Mouse (Mus musculus) spleen, adult 2 months (tissue): ENCODE results near the gene Parvb. TPM values are rescaled to one million over a fixed set of nuclear protein-coding genes. Genes with fewer than 3 reads are reported as not detected.
A peak's percentile ranks its signal among the peaks of the same experiment; 100 is the strongest.

Experiments
- DNase-seq, 2 experiments: peaks; one replicate each; pipeline versions ENCODE4 v3.0.0 to v3.0.0-alpha.2; 2012 to 2021; ENCODE audit warnings: low spot score in 2 of 2, low read depth in 1 of 2
- H3K27ac ChIP-seq: fragments of 200-500 bp; 2 replicates; pipeline ENCODE4 v1.5.1; 2012; ENCODE audit warnings: low read length, inconsistent platforms; ENCODE audit not compliant: insufficient read depth
- H3K27me3 ChIP-seq: fragments of 200-500 bp; 2 replicates; pipeline ENCODE4 v1.6.1; 2012; ENCODE audit warnings: mild to moderate bottlenecking, moderate library complexity, low read length, inconsistent platforms; ENCODE audit not compliant: control insufficient read depth, insufficient read depth
- H3K36me3 ChIP-seq: fragments of 200-500 bp; 2 replicates; pipeline ENCODE4 v1.6.1; 2012; ENCODE audit warnings: mild to moderate bottlenecking, low read length, inconsistent platforms; ENCODE audit not compliant: control insufficient read depth, insufficient read depth
- H3K4me1 ChIP-seq: fragments of 200-500 bp; 2 replicates; pipeline ENCODE4 v1.6.1; 2011; ENCODE audit warnings: inconsistent platforms; ENCODE audit not compliant: control insufficient read depth, insufficient read depth, insufficient read length
- H3K4me3 ChIP-seq: fragments of 200-500 bp; 2 replicates; pipeline ENCODE4 v1.5.1; 2011; ENCODE audit warnings: mild to moderate bottlenecking, inconsistent platforms; ENCODE audit not compliant: insufficient read depth, insufficient read length; ENCODE audit errors: extremely low read depth
- CTCF ChIP-seq: fragments of 200-500 bp; IDR thresholded peaks from 2 replicates; pipeline ENCODE4 v1.5.1; 2011; ENCODE audit warnings: mild to moderate bottlenecking, inconsistent platforms; ENCODE audit not compliant: insufficient read depth, insufficient read length, insufficient replicate concordance; ENCODE audit errors: extremely low read depth
- POLR2A ChIP-seq: fragments of 200-500 bp; IDR thresholded peaks from 2 replicates; pipeline ENCODE4 v1.6.1; 2011; ENCODE audit warnings: low read depth, low read length, inconsistent platforms
- WGBS: fragments of 180-500 bp; shearing (Covaris S2); methylation state at CpG from one replicate; pipeline ENCODE4 v1.1.7; 2018; 5-methylcytosine and 5-hydroxymethylcytosine counted together
- polyA plus RNA-seq: library from polyadenylated mRNA; depleted of rRNA; stranded (reverse); fragments of >200 nt; gene quantifications from 2 replicates; pipeline ENCODE4 v1.2.3, GENCODE M21; 2012

Parvb gene
- polyA plus RNA-seq, 1 experiment: 39.9 TPM

- Histone ChIP-seq H3K4me1 (no peaks in the 10 kb centered on the region; the same call in 1 of the 2 replicates), H3K36me3 (no peaks in the 10 kb centered on the region), H3K27me3 (peaks cover 5% of the 10 kb centered on the region; the same call in 1 of the 2 replicates), H3K27ac (no peak overlapping the region), H3K4me3 (no peak overlapping the region)
- TF ChIP-seq CTCF (no peak), POLR2A (no peak)
- DNase-seq: no peak
- whole genome bisulfite sequencing: 95% methylated on average over 15 of the region's 15 CpGs
Measured at GRCm38 (mm10) chr15:84226918-84227317, 4.9 kb upstream of the Parvb start.

- Histone ChIP-seq H3K4me3 (no peak overlapping the region), H3K4me1 (peaks cover 2% of the 10 kb centered on the region), H3K36me3 (no peaks in the 10 kb centered on the region), H3K27ac (no peak overlapping the region), H3K27me3 (peaks cover 8% of the 10 kb centered on the region)
- DNase-seq: no peak
- TF ChIP-seq POLR2A: no peak
- TF ChIP-seq CTCF: no peak
- WGBS: 48% methylated on average over 5 of the region's 5 CpGs
Measured at GRCm38 (mm10) chr15:84230661-84231060, 1.2 kb upstream of the Parvb start.

- H3K27me3 ChIP-seq: peaks cover 8% of the 10 kb centered on the region
- no peaks in the 10 kb centered on the region for H3K36me3 ChIP-seq
- H3K4me3 ChIP-seq: peak overlapping the region; percentile 56; the same call in 1 of the 2 replicates
- TF ChIP-seq POLR2A (no peak), CTCF (no peak)
- H3K27ac ChIP-seq: peak overlapping the region; percentile 37; the same call in 1 of the 2 replicates
- 3% methylated on average over 16 of the region's 16 CpGs for WGBS
- no peak for DNase-seq
- H3K4me1 ChIP-seq: peaks cover 6% of the 10 kb centered on the region
Measured at GRCm38 (mm10) chr15:84231113-84231712, 630 bp upstream of the Parvb start.

GRCm38 (mm10) chr15:84232609-84233008 lies 766 bp downstream of the Parvb start:
- Histone ChIP-seq H3K36me3 (no peaks in the 10 kb centered on the region), H3K27me3 (peaks cover 8% of the 10 kb centered on the region), H3K4me1 (peaks cover 9% of the 10 kb centered on the region), H3K27ac (no peak overlapping the region), H3K4me3 (no peak overlapping the region)
- no peak for TF ChIP-seq CTCF
- TF ChIP-seq POLR2A: no peak
- WGBS: 71% methylated on average over 8 of the region's 8 CpGs
- no peak for DNase-seq

GRCm38 (mm10) chr15:84234794-84235581 lies 3.1 kb downstream of the Parvb start:
- no peak for DNase-seq
- H3K4me1 ChIP-seq: peaks cover 10% of the 10 kb centered on the region
- H3K27me3 ChIP-seq: peaks cover 8% of the 10 kb centered on the region
- H3K4me3 ChIP-seq: no peak overlapping the region
- WGBS: 85% methylated on average over 7 of the region's 7 CpGs
- H3K36me3 ChIP-seq: no peaks in the 10 kb centered on the region
- TF ChIP-seq CTCF (no peak), POLR2A (no peak)
- 0 out of 2 replicates have a peak overlapping the region, but pooled peaks have one; percentile 10 for H3K27ac ChIP-seq

GRCm38 (mm10) chr15:84235646-84236045 lies 3.8 kb downstream of the Parvb start:
- TF ChIP-seq CTCF: no peak
- no peak for TF ChIP-seq POLR2A

More at GRCm38 (mm10) chr15:84235646-84236045, 3.8 kb downstream of the Parvb start:
- peak; percentile 26 to 48 for DNase-seq
- Histone ChIP-seq H3K4me1 (peaks cover 10% of the 10 kb centered on the region), H3K36me3 (no peaks in the 10 kb centered on the region), H3K27me3 (peaks cover 8% of the 10 kb centered on the region), H3K4me3 (no peak overlapping the region), H3K27ac (no peak overlapping the region)
- 7% methylated on average over 7 of the region's 7 CpGs for WGBS
